Mouse (Mus musculus) 3T3-L1 (cell line): ENCODE data around the gene Tmcc3.
"Not testable (repeated sequence)": the region's sequence is repeated elsewhere in the genome, so short reads cannot be mapped to it uniquely, and the experiment has no call there.

Experiments
- DNase-seq: peaks from one replicate; pipeline ENCODE4 v3.0.0-alpha.2; 2015; ENCODE audit warnings: low read depth, low spot score

Tmcc3 gene

GRCm38 (mm10) chr10:94575958-94576357 is 264.2 kb downstream of the Tmcc3 start:
- no peak for DNase-seq

GRCm38 (mm10) chr10:94578870-94579269 is 267.1 kb downstream of the Tmcc3 start:
- no peak for DNase-seq

- DNase-seq = no peak
These were observed 269.6 kb downstream of the Tmcc3 start for GRCm38 (mm10) chr10:94581384-94581783.

- DNase-seq = no peak
These were observed 272.0 kb downstream of the Tmcc3 start for GRCm38 (mm10) chr10:94583714-94584113.

GRCm38 (mm10) chr10:94584851-94585359 is 273.2 kb downstream of the Tmcc3 start:
- no peak for DNase-seq

GRCm38 (mm10) chr10:94585819-94586218 is 274.1 kb downstream of the Tmcc3 start:
- DNase-seq = peak; percentile 55

GRCm38 (mm10) chr10:94588976-94589375 is 277.2 kb downstream of the Tmcc3 start:
- no peak for DNase-seq

GRCm38 (mm10) chr10:94595705-94596104 is 284.0 kb downstream of the Tmcc3 start:
- DNase-seq = no peak

- DNase-seq = not testable (repeated sequence)
These were observed 288.1 kb downstream of the Tmcc3 start for GRCm38 (mm10) chr10:94599846-94600245.

GRCm38 (mm10) chr10:94601034-94601433 is 289.3 kb downstream of the Tmcc3 start:
- DNase-seq = no peak

- no peak for DNase-seq
These were observed 293.7 kb downstream of the Tmcc3 start for GRCm38 (mm10) chr10:94605491-94605890.

- DNase-seq = peak; percentile 80
These were observed 297.6 kb downstream of the Tmcc3 start for GRCm38 (mm10) chr10:94609309-94609777.

GRCm38 (mm10) chr10:94611228-94611968 is 299.6 kb downstream of the Tmcc3 start:
- DNase-seq = no peak

GRCm38 (mm10) chr10:94611969-94612440 is 300.3 kb downstream of the Tmcc3 start:
- no peak for DNase-seq

- no peak for DNase-seq
These were observed 307.8 kb downstream of the Tmcc3 start for GRCm38 (mm10) chr10:94619586-94619985.

GRCm38 (mm10) chr10:94620561-94620960 is 308.8 kb downstream of the Tmcc3 start:
- no peak for DNase-seq

GRCm38 (mm10) chr10:94621420-94622225 is 309.9 kb downstream of the Tmcc3 start:
- no peak for DNase-seq

- no peak for DNase-seq
These were observed 310.5 kb downstream of the Tmcc3 start for GRCm38 (mm10) chr10:94622281-94622680.

GRCm38 (mm10) chr10:94622828-94623227 is 311.1 kb downstream of the Tmcc3 start:
- DNase-seq = no peak

- DNase-seq = peak; percentile 83
These were observed 311.9 kb downstream of the Tmcc3 start for GRCm38 (mm10) chr10:94623617-94624016.

- DNase-seq = no peak
These were observed 313.3 kb downstream of the Tmcc3 start for GRCm38 (mm10) chr10:94625036-94625435.

- DNase-seq = no peak
These were observed 313.9 kb downstream of the Tmcc3 start for GRCm38 (mm10) chr10:94625606-94626005.
